Mouse (Mus musculus): ENCODE data around the gene Garnl3.

DNA sequence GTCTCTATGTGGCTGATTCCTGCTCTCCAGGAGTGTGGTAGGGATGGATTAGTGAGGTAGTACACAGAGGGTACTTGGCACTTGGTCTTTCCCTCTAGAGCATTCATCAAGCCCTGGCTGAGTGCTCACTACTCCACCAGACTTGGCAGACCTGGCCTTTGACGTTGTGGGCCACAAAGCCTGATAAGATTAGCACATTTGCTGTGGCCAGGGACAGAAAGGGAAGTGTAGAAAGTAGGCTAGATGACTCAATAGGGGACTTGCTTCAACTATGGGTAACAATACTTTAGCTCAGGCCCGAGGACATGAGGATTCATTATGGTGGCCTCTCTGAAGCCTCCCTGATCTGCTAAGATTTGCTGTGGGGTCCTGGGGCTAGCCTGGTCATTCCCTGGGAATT is 114.3 kb downstream of the Garnl3 start:
- TF ChIP-seq CTCF (IDR thresholded peaks at IDR 0.05) (no peak), POLR2A (IDR thresholded peaks at IDR 0.05; ENCODE audit: insufficient read depth, low read depth, low read length) (no peak), EP300 (IDR thresholded peaks at IDR 0.05; ENCODE audit: insufficient read depth, low read depth, low read length) (no peak)
